14 mouse cellular contexts compared by ENCODE assay signal in genomic region chr17:3200328-3200727, GRCm38 (mm10).
DNase-seq lines count a peak whose midpoint lies in the region; ATAC-seq lines count a peak whose summit lies in the region.
"Had no signal": no experiment of that assay in that cellular context is flagged by ENCODE, and none has a peak within 500 bp of the region (broad histone marks: within the 10 kb centered on the region; RNA-seq: fewer than 3 reads in every experiment).

No protein-coding gene starts in this region.

- peak; percentile 52; the same call in 1 of the 2 replicates for ATAC-seq in hindbrain, embryonic 16.5 days
- ATAC-seq in hindbrain, embryonic 13.5 days (ENCODE audit: low FRiP score), result no peak
- ATAC-seq in limb, embryonic 15.5 days (ENCODE audit: insufficient number of reproducible peaks, low FRiP score, low TSS enrichment, low read depth), result peak; percentile 84
- ATAC-seq: forebrain, embryonic 15.5 days had no signal

- DNase-seq in embryonic facial prominence, embryonic 10.5 days (ENCODE audit: low spot score), result peak; percentile 53
- DNase-seq in gastrocnemius, postnatal 10 days, result peak; percentile 31
- DNase-seq in B cell, adult 2 months, result no peak
- no peak for DNase-seq in layer of hippocampus, adult 9-11 months
- DNase-seq: cerebellum, adult 9-10 months; kidney, postnatal 14 days; thymus, postnatal 25 days had no signal

- 83% methylated on average over 8 of the region's 8 CpGs for WGBS in hindbrain, embryonic 16.5 days
- WGBS in hindbrain, embryonic 13.5 days, result 87% methylated on average over 8 of the region's 8 CpGs
- WGBS in embryonic facial prominence, embryonic 10.5 days, result 70% methylated on average over 8 of the region's 8 CpGs
- 37% methylated on average over 8 of the region's 8 CpGs for WGBS in limb, embryonic 15.5 days

- no peak overlapping the region for H3K27ac ChIP-seq in hindbrain, embryonic 16.5 days (ENCODE audit: low read depth, low read length)
- H3K27ac ChIP-seq in hindbrain, embryonic 13.5 days, result no peak overlapping the region
- no peak overlapping the region for H3K27ac ChIP-seq in embryonic facial prominence, embryonic 10.5 days (replicated peaks)
- peak overlapping the region; percentile 47; the same call in 1 of the 2 replicates for H3K27ac ChIP-seq in limb, embryonic 15.5 days
- H3K27ac ChIP-seq: forebrain, embryonic 15.5 days; hindbrain, embryonic 12.5 days; liver, embryonic 15.5 days; midbrain, embryonic 10.5 days had no signal

- H3K27me3 ChIP-seq in hindbrain, embryonic 16.5 days (replicated peaks; ENCODE audit: control insufficient read depth, insufficient read depth, low read length), result no peaks in the 10 kb centered on the region
- no peaks in the 10 kb centered on the region for H3K27me3 ChIP-seq in hindbrain, embryonic 13.5 days
- no peaks in the 10 kb centered on the region for H3K27me3 ChIP-seq in embryonic facial prominence, embryonic 10.5 days (replicated peaks; ENCODE audit: low read depth, poor library complexity, severe bottlenecking)
- H3K27me3 ChIP-seq in limb, embryonic 15.5 days, result no peaks in the 10 kb centered on the region
- H3K27me3 ChIP-seq: forebrain, embryonic 15.5 days; hindbrain, embryonic 12.5 days; liver, embryonic 15.5 days had no signal

- no peak overlapping the region for H3K4me2 ChIP-seq in hindbrain, embryonic 16.5 days (ENCODE audit: low read length)
- no peak overlapping the region for H3K4me2 ChIP-seq in hindbrain, embryonic 13.5 days
- H3K4me2 ChIP-seq in limb, embryonic 15.5 days, result no peak overlapping the region
- H3K4me2 ChIP-seq: forebrain, embryonic 15.5 days; hindbrain, embryonic 12.5 days; liver, embryonic 15.5 days had no signal

- no peak overlapping the region for H3K4me3 ChIP-seq in hindbrain, embryonic 16.5 days (ENCODE audit: low read length)
- no peak overlapping the region for H3K4me3 ChIP-seq in hindbrain, embryonic 13.5 days
- no peak overlapping the region for H3K4me3 ChIP-seq in embryonic facial prominence, embryonic 10.5 days
- no peak overlapping the region for H3K4me3 ChIP-seq in limb, embryonic 15.5 days
- H3K4me3 ChIP-seq: forebrain, embryonic 15.5 days; hindbrain, embryonic 12.5 days; liver, embryonic 15.5 days; midbrain, embryonic 10.5 days had no signal

- no peaks in the 10 kb centered on the region for H3K4me1 ChIP-seq in hindbrain, embryonic 16.5 days (ENCODE audit: control insufficient read depth, insufficient read depth, low read depth, low read length)
- no peaks in the 10 kb centered on the region for H3K4me1 ChIP-seq in hindbrain, embryonic 13.5 days (replicated peaks)
- peaks cover 7% of the 10 kb centered on the region for H3K4me1 ChIP-seq in embryonic facial prominence, embryonic 10.5 days
- H3K4me1 ChIP-seq in limb, embryonic 15.5 days, result peaks cover 12% of the 10 kb centered on the region
- H3K4me1 ChIP-seq: forebrain, embryonic 15.5 days; hindbrain, embryonic 12.5 days; liver, embryonic 15.5 days; midbrain, embryonic 10.5 days had no signal

- no peak overlapping the region for H3K9ac ChIP-seq in hindbrain, embryonic 16.5 days (ENCODE audit: low read depth, low read length)
- no peak overlapping the region for H3K9ac ChIP-seq in hindbrain, embryonic 13.5 days
- H3K9ac ChIP-seq in limb, embryonic 15.5 days, result no peak overlapping the region
- H3K9ac ChIP-seq: forebrain, embryonic 15.5 days; hindbrain, embryonic 12.5 days; liver, embryonic 15.5 days had no signal

- H3K9me3 ChIP-seq in hindbrain, embryonic 16.5 days (ENCODE audit: control insufficient read depth, low read length), result no peaks in the 10 kb centered on the region
- H3K9me3 ChIP-seq in hindbrain, embryonic 13.5 days, result no peaks in the 10 kb centered on the region
- no peaks in the 10 kb centered on the region for H3K9me3 ChIP-seq in embryonic facial prominence, embryonic 10.5 days
- no peaks in the 10 kb centered on the region for H3K9me3 ChIP-seq in limb, embryonic 15.5 days
- H3K9me3 ChIP-seq: forebrain, embryonic 15.5 days; hindbrain, embryonic 12.5 days; liver, embryonic 15.5 days; midbrain, embryonic 10.5 days had no signal

- H3K36me3 ChIP-seq in hindbrain, embryonic 16.5 days (ENCODE audit: control insufficient read depth, insufficient read depth, low read length), result peaks cover 19% of the 10 kb centered on the region
- peaks cover 52% of the 10 kb centered on the region for H3K36me3 ChIP-seq in hindbrain, embryonic 13.5 days
- peaks cover 98% of the 10 kb centered on the region for H3K36me3 ChIP-seq in embryonic facial prominence, embryonic 10.5 days (replicated peaks)
- peaks cover 31% of the 10 kb centered on the region for H3K36me3 ChIP-seq in limb, embryonic 15.5 days

Comparison
In these comparisons a context has a peak if more than half of its experiments do, and no peak if none do; other contexts are left out.
1. DNase-seq: peak in embryonic facial prominence, embryonic 10.5 days (single experiment) and gastrocnemius, postnatal 10 days (single experiment); none in B cell, adult 2 months (0 of 2) and layer of hippocampus, adult 9-11 months (single experiment).